ENCODE assay signal across 14 mouse cellular contexts in genomic region chr6:38815582-38815981, GRCm38 (mm10). TPM values are rescaled to one million over a fixed set of nuclear protein-coding genes. Genes with fewer than 3 reads are reported as not detected.
DNase-seq lines count a peak whose midpoint lies in the region; ATAC-seq and TF ChIP-seq lines count a peak whose summit lies in the region.
"Had no signal": no experiment of that assay in that cellular context is flagged by ENCODE, and none has a peak within 500 bp of the region (broad histone marks: within the 10 kb centered on the region; RNA-seq: fewer than 3 reads in every experiment).

No protein-coding gene starts in this region.

- H3K4me1 ChIP-seq in hindbrain, embryonic 15.5 days (replicated peaks) = peaks cover 8% of the 10 kb centered on the region; the same call in 1 of the 2 replicates
- H3K4me1 ChIP-seq in hindbrain, embryonic 12.5 days = no peaks in the 10 kb centered on the region
- peaks cover 42% of the 10 kb centered on the region for H3K4me1 ChIP-seq in liver, adult 2 months (ENCODE audit: control insufficient read depth, insufficient read depth, low read length)
- H3K4me1 ChIP-seq: embryonic facial prominence, embryonic 12.5 days had no signal

- peaks cover 18% of the 10 kb centered on the region for H3K36me3 ChIP-seq in hindbrain, embryonic 15.5 days
- H3K36me3 ChIP-seq in hindbrain, embryonic 12.5 days = peaks cover 39% of the 10 kb centered on the region
- H3K36me3 ChIP-seq in liver, adult 2 months (ENCODE audit: control insufficient read depth, insufficient read depth, low read length) = peaks cover 5% of the 10 kb centered on the region; the same call in 1 of the 2 replicates

- peaks cover 14% of the 10 kb centered on the region; the same call in 1 of the 2 replicates for H3K79me2 ChIP-seq in liver, adult 2 months (ENCODE audit: control insufficient read depth, insufficient read depth, low read length)

- no peaks in the 10 kb centered on the region for H3K9me3 ChIP-seq in hindbrain, embryonic 15.5 days
- H3K9me3 ChIP-seq in hindbrain, embryonic 12.5 days (replicated peaks) = no peaks in the 10 kb centered on the region
- H3K9me3 ChIP-seq: embryonic facial prominence, embryonic 12.5 days; heart, embryonic 13.5 days had no signal

- H3K4me3 ChIP-seq in hindbrain, embryonic 15.5 days = no peak overlapping the region
- H3K4me3 ChIP-seq in hindbrain, embryonic 12.5 days = no peak overlapping the region
- no peak overlapping the region for H3K4me3 ChIP-seq in liver, adult 2 months (ENCODE audit: insufficient read depth, low read depth, low read length)
- H3K4me3 ChIP-seq: embryonic facial prominence, embryonic 12.5 days; heart, embryonic 13.5 days had no signal

- H3K27ac ChIP-seq in hindbrain, embryonic 15.5 days (replicated peaks) = peak overlapping the region; percentile 59; the same call in 1 of the 2 replicates
- no peak overlapping the region for H3K27ac ChIP-seq in hindbrain, embryonic 12.5 days
- peak overlapping the region; percentile 37 for H3K27ac ChIP-seq in liver, adult 2 months (replicated peaks; ENCODE audit: insufficient read depth, low read depth, low read length)
- H3K27ac ChIP-seq: embryonic facial prominence, embryonic 12.5 days; heart, embryonic 13.5 days had no signal

- no peak overlapping the region for H3K4me2 ChIP-seq in hindbrain, embryonic 15.5 days
- H3K4me2 ChIP-seq in hindbrain, embryonic 12.5 days (replicated peaks) = no peak overlapping the region
- H3K4me2 ChIP-seq: embryonic facial prominence, embryonic 12.5 days; heart, embryonic 13.5 days had no signal

- 53% methylated on average over 2 of the region's 2 CpGs for WGBS in hindbrain, embryonic 15.5 days
- WGBS in hindbrain, embryonic 12.5 days = 78% methylated on average over 2 of the region's 2 CpGs
- 17% methylated on average over 2 of the region's 2 CpGs for WGBS in liver, adult 2 months

- peak; percentile 19 for DNase-seq in adrenal gland, postnatal 14 days
- DNase-seq in adrenal gland, adult 8-10 months = no peak
- DNase-seq in liver, adult 2 months (ENCODE audit: extremely low read depth, low read depth, low spot score) = peak; percentile 85
- no peak for DNase-seq in liver
- peak; percentile 70 to 74 for DNase-seq in right cerebral cortex, postnatal 10 days (ENCODE audit: low spot score in 2 of 2)
- no peak for DNase-seq in right cerebral cortex, postnatal 25 days
- DNase-seq: adrenal gland, postnatal 25 days; kidney, adult 11 months; kidney, postnatal 4 days; thymus, postnatal 36 days had no signal

- no peak overlapping the region for H3K9ac ChIP-seq in hindbrain, embryonic 15.5 days
- no peak overlapping the region for H3K9ac ChIP-seq in hindbrain, embryonic 12.5 days
- H3K9ac ChIP-seq in liver, adult 2 months (ENCODE audit: low read depth, low read length) = no peak overlapping the region
- H3K9ac ChIP-seq: embryonic facial prominence, embryonic 12.5 days; heart, embryonic 13.5 days had no signal

- no peak for ATAC-seq in hindbrain, embryonic 15.5 days (ENCODE audit: low FRiP score, low read depth)
- ATAC-seq in hindbrain, embryonic 12.5 days (ENCODE audit: low FRiP score) = no peak

- TF ChIP-seq POLR2A in liver, adult 2 months (IDR thresholded peaks at IDR 0.05; ENCODE audit: extremely low read depth, insufficient read depth, low read length) = no peak

- TF ChIP-seq CTCF in liver, adult 2 months (IDR thresholded peaks at IDR 0.05; ENCODE audit: low read depth, low read length) = no peak

- no peaks in the 10 kb centered on the region for H3K27me3 ChIP-seq in hindbrain, embryonic 15.5 days
- H3K27me3 ChIP-seq in hindbrain, embryonic 12.5 days = no peaks in the 10 kb centered on the region
- no peaks in the 10 kb centered on the region for H3K27me3 ChIP-seq in liver, adult 2 months (ENCODE audit: control insufficient read depth, insufficient read depth, low read length)
- H3K27me3 ChIP-seq: embryonic facial prominence, embryonic 12.5 days; heart, embryonic 13.5 days had no signal

RNA-seq across cellular contexts. Expression of gene Tbxas1, which starts 59.6 kb away (rescaled TPM):
- total RNA-seq in adrenal gland, postnatal 14 days (2021) = 2.3 and 3.0 TPM in 2 replicates
- total RNA-seq in adrenal gland, adult 8-10 months (2022) = 10 to 100 TPM in 2 of 4 experiments, 1 to 10 TPM in 2; 6.9 to 10.5 (median 9.8) TPM
- polyA plus RNA-seq in hindbrain, embryonic 15.5 days (2015; fragmentation: Nextera tagmentation; extraction: Ambion mirVana) = 2.0 and 2.7 TPM in 2 replicates
- 1.7 and 1.8 TPM in 2 replicates for polyA plus RNA-seq in hindbrain, embryonic 12.5 days (2016; fragmentation: Nextera tagmentation; extraction: Ambion mirVana)
- 3.5 and 4.9 TPM in 2 replicates for total RNA-seq in liver, adult 2 months (2014; rRNA removed)
- 0.61 and 1.1 TPM in 2 replicates for polyA plus RNA-seq in liver, adult 2 months (2012; rRNA removed)

Comparison
In these comparisons a context has a peak if more than half of its experiments do, and no peak if none do; other contexts are left out.
1. DNase-seq: peak in adrenal gland, postnatal 14 days (single experiment), liver, adult 2 months (single experiment) and right cerebral cortex, postnatal 10 days (2 of 2); none in adrenal gland, adult 8-10 months (single experiment), liver (single experiment) and right cerebral cortex, postnatal 25 days (single experiment).